17 mouse cellular contexts compared by ENCODE assay signal in the genomic region with DNA sequence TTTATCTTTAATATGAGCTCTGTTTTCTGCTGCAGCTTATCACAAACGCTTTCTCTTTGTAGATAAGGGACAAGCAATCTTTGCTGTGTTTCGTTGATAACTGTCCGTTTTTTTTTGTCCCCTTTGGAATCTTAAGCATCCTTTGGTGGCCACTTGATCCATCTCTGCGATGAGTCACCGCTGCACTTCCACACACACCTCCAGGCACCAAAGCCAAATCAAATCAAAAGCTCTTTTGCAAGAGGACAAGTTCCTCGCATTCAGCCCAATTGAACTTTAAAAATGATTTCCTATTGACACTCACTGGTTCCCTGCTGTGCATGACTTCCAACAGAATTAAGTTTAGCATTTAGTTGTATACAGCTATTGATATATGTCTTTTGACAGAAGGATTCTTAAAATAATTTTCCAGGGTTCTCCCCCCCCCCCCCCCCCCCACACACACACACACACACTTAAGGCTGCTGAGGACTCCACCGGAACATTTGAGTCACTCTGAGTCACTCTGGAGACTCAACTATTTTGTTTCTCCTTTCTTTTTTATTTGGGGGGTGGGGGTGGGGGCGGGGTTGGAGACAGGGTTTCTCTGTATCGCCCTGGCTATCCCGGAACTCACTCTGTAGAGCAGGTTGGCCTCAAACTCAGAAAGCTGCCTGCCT. TPM values are rescaled to one million over a fixed set of nuclear protein-coding genes. Genes with fewer than 3 reads are reported as not detected.
A peak's percentile ranks its signal among the peaks of the same experiment; 100 is the strongest.
DNase-seq lines count a peak whose midpoint lies in the region; ATAC-seq and TF ChIP-seq lines count a peak whose summit lies in the region.
"Had no signal": no experiment of that assay in that cellular context is flagged by ENCODE, and none has a peak within 500 bp of the region (broad histone marks: within the 10 kb centered on the region; RNA-seq: fewer than 3 reads in every experiment).

No protein-coding gene starts in this region.

- H3K27ac ChIP-seq in heart, embryonic 12.5 days (ENCODE audit: poor library complexity, severe bottlenecking), result no peak overlapping the region
- peak overlapping the region; percentile 45; the same call in 1 of the 2 replicates for H3K27ac ChIP-seq in embryonic fibroblast, embryonic 13.5 days (ENCODE audit: insufficient read depth, low read length)
- H3K27ac ChIP-seq: forebrain, embryonic 12.5 days; hindbrain, postnatal 0 days; liver, embryonic 14.5 days; midbrain, embryonic 13.5 days had no signal

- no peak for TF ChIP-seq CTCF in lung, adult 2 months (IDR thresholded peaks at IDR 0.05; ENCODE audit: insufficient read depth, low read length)
- no peak for TF ChIP-seq CTCF in embryonic fibroblast, embryonic 13.5 days (IDR thresholded peaks at IDR 0.05; ENCODE audit: borderline replicate concordance, insufficient read depth, low read length)

- H3K9ac ChIP-seq in heart, embryonic 12.5 days, result no peak overlapping the region
- H3K9ac ChIP-seq: forebrain, embryonic 12.5 days; liver, embryonic 14.5 days; midbrain, embryonic 13.5 days had no signal

- WGBS in heart, embryonic 12.5 days, result 31% methylated on average over 10 of the region's 10 CpGs
- WGBS in lung, adult 2 months, result 49% methylated on average over 10 of the region's 10 CpGs

- peaks cover 9% of the 10 kb centered on the region for H3K9me3 ChIP-seq in heart, embryonic 12.5 days (replicated peaks)
- H3K9me3 ChIP-seq: forebrain, embryonic 12.5 days; midbrain, embryonic 13.5 days had no signal

- no peak for TF ChIP-seq POLR2A in lung, adult 2 months (IDR thresholded peaks at IDR 0.05; ENCODE audit: borderline replicate concordance, extremely low read depth, low read depth, low read length)
- TF ChIP-seq POLR2A in embryonic fibroblast, embryonic 13.5 days (IDR thresholded peaks at IDR 0.05; ENCODE audit: low read depth, low read length), result no peak

- no peak for ATAC-seq in heart, embryonic 12.5 days (ENCODE audit: insufficient number of reproducible peaks, low FRiP score)
- ATAC-seq: midbrain, embryonic 13.5 days had no signal

- H3K36me3 ChIP-seq in heart, embryonic 12.5 days, result peaks cover 9% of the 10 kb centered on the region; the same call in 1 of the 2 replicates

- no peaks in the 10 kb centered on the region for H3K27me3 ChIP-seq in heart, embryonic 12.5 days (replicated peaks)
- H3K27me3 ChIP-seq: forebrain, embryonic 12.5 days; midbrain, embryonic 13.5 days had no signal

- DNase-seq in heart, postnatal 4 days, result no peak
- DNase-seq in lung, postnatal 36 days, result peak; percentile 15
- no peak for DNase-seq in lung, adult 2 months
- DNase-seq in MN1 (ENCODE audit: low spot score), result peak; percentile 56
- no peak for DNase-seq in thymus, postnatal 0 days (ENCODE audit: low spot score)
- no peak for DNase-seq in kidney, postnatal 36 days
- DNase-seq: cerebellum, adult 9-10 months; embryo, embryonic 11 days; gastrocnemius, postnatal 36 days; kidney, adult 2 months; kidney, postnatal 14 days had no signal

- H3K4me2 ChIP-seq in heart, embryonic 12.5 days, result peak overlapping the region; percentile 47
- H3K4me2 ChIP-seq: forebrain, embryonic 12.5 days; midbrain, embryonic 13.5 days had no signal

- H3K4me3 ChIP-seq in heart, embryonic 12.5 days, result no peak overlapping the region
- no peak overlapping the region for H3K4me3 ChIP-seq in lung, adult 2 months (replicated peaks; ENCODE audit: extremely low read depth, low read depth, low read length)
- H3K4me3 ChIP-seq in embryonic fibroblast, embryonic 13.5 days (ENCODE audit: insufficient read depth, low read length), result no peak overlapping the region
- H3K4me3 ChIP-seq: forebrain, embryonic 12.5 days; midbrain, embryonic 13.5 days had no signal

- peaks cover 33% of the 10 kb centered on the region for H3K4me1 ChIP-seq in heart, embryonic 12.5 days (replicated peaks)
- no peaks in the 10 kb centered on the region for H3K4me1 ChIP-seq in lung, adult 2 months (ENCODE audit: control insufficient read depth, insufficient read depth, low read length)
- no peaks in the 10 kb centered on the region; the same call in 1 of the 2 replicates for H3K4me1 ChIP-seq in embryonic fibroblast, embryonic 13.5 days (ENCODE audit: control insufficient read depth, insufficient read depth, low read length)
- H3K4me1 ChIP-seq: forebrain, embryonic 12.5 days; midbrain, embryonic 13.5 days had no signal

RNA-seq across cellular contexts. Expression of a gene that starts 52.1 kb away (rescaled TPM):
- 6.3 and 8.1 TPM in 2 replicates for polyA plus RNA-seq in heart, embryonic 12.5 days (2016; fragmentation: Nextera tagmentation; extraction: Ambion mirVana)
- total RNA-seq in heart, postnatal 4 days (2021), result 10 to 100 TPM; 10.5 to 11.7 TPM
- 4.6 and 5.8 TPM in 2 replicates for polyA plus RNA-seq in lung, adult 2 months (2012; rRNA removed)
- polyA plus RNA-seq in embryonic fibroblast, embryonic 13.5 days (2011; ENCODE audit: insufficient read length, low read depth, missing spikeins), result 8.8 and 11.1 TPM in 2 replicates
- 12.1 and 12.8 TPM in 2 replicates for polyA plus RNA-seq in thymus, postnatal 0 days (2015; fragmentation: Nextera tagmentation; extraction: Ambion mirVana)

Comparison
In these comparisons a context has a peak if more than half of its experiments do, and no peak if none do; other contexts are left out.
1. DNase-seq: peak in lung, postnatal 36 days (single experiment) and MN1 (single experiment); none in heart, postnatal 4 days (single experiment), lung, adult 2 months (single experiment), thymus, postnatal 0 days (single experiment) and kidney, postnatal 36 days (0 of 2).